Mouse (Mus musculus) megakaryocyte, adult 5-6 weeks (primary cell): ENCODE results near the gene Cx3cr1. TPM values are rescaled to one million over a fixed set of nuclear protein-coding genes. Genes with fewer than 3 reads are reported as not detected.

Experiments used
- ATAC-seq: 2 replicates; pipeline ENCODE4 v1.8.0; 2016; ENCODE audit warnings: mild to moderate bottlenecking, inconsistent platforms; ENCODE audit not compliant: poor library complexity, severe bottlenecking
- total RNA-seq, 2 experiments: library from RNA; stranded (forward) in 1 of 2; stranded (reverse) in 1 of 2; fragments of 153-499, 151-499 nt in 1 of 2; fragments of 221-1000, 200-1000 nt in 1 of 2; gene quantifications; 2 replicates each; pipeline versions ENCODE4 v1.2.3 to v1.2.4; 2015 to 2017

The Cx3cr1 gene
- total RNA-seq, 2 experiments from 2014 or later, result 88.0 to 111 TPM

- ATAC-seq, result peak; percentile 93
Observed at GRCm38 (mm10) chr9:120001945-120002725, 67.5 kb downstream of the Cx3cr1 start.

- no peak for ATAC-seq
Observed at GRCm38 (mm10) chr9:120000761-120001160, 68.9 kb downstream of the Cx3cr1 start.

GRCm38 (mm10) chr9:119999636-120000035, 70.0 kb downstream of the Cx3cr1 start:
- no peak for ATAC-seq

- ATAC-seq, result no peak
Observed at GRCm38 (mm10) chr9:119998776-119999175, 70.9 kb downstream of the Cx3cr1 start.

GRCm38 (mm10) chr9:119996080-119996479, 73.6 kb downstream of the Cx3cr1 start:
- ATAC-seq, result no peak

GRCm38 (mm10) chr9:119994207-119994606, 75.5 kb downstream of the Cx3cr1 start:
- ATAC-seq, result peak; percentile 52

GRCm38 (mm10) chr9:119993092-119993844, 76.4 kb downstream of the Cx3cr1 start:
- ATAC-seq, result peak; percentile 76

- no peak for ATAC-seq
Observed at GRCm38 (mm10) chr9:119991310-119991709, 78.4 kb downstream of the Cx3cr1 start.

- no peak for ATAC-seq
Observed at GRCm38 (mm10) chr9:119988304-119988703, 81.4 kb downstream of the Cx3cr1 start.

GRCm38 (mm10) chr9:119985881-119986574, 83.7 kb downstream of the Cx3cr1 start:
- no peak for ATAC-seq

GRCm38 (mm10) chr9:119984536-119985011, 85.1 kb downstream of the Cx3cr1 start, which contains the start of gene Csrnp1:
Csrnp1 (minus strand) TSS chr9:119984658.
- no peak for ATAC-seq

- peak; percentile 56 for ATAC-seq
Observed at GRCm38 (mm10) chr9:119983585-119984535, 85.8 kb downstream of the Cx3cr1 start.

- peak; percentile 31 for ATAC-seq
Observed at GRCm38 (mm10) chr9:119982956-119983551, 86.6 kb downstream of the Cx3cr1 start.

- ATAC-seq, result peak; percentile 23
Observed at GRCm38 (mm10) chr9:119982241-119982811, 87.4 kb downstream of the Cx3cr1 start.

GRCm38 (mm10) chr9:119981183-119982179, 88.2 kb downstream of the Cx3cr1 start:
- peak; percentile 29 for ATAC-seq

- no peak for ATAC-seq
Observed at GRCm38 (mm10) chr9:119980770-119981182, 88.9 kb downstream of the Cx3cr1 start.

GRCm38 (mm10) chr9:119979749-119980148, 89.9 kb downstream of the Cx3cr1 start:
- ATAC-seq, result no peak
